Mouse (Mus musculus) 416B (cell line): Measurements from ENCODE around the gene Myzap.

Experiments
- DNase-seq: peaks from one replicate; pipeline ENCODE4 v3.0.0; 2011; ENCODE audit warnings: low read depth

Gene Myzap

GRCm38 (mm10) chr9:71544831-71545230, 47.3 kb downstream of the Myzap start:
- no peak for DNase-seq

GRCm38 (mm10) chr9:71543443-71544222, 48.5 kb downstream of the Myzap start:
- peak; percentile 71 for DNase-seq

- DNase-seq, result no peak
Observed at GRCm38 (mm10) chr9:71542292-71542691, 49.9 kb downstream of the Myzap start.

- DNase-seq, result peak; percentile 52
Observed at GRCm38 (mm10) chr9:71540739-71541138, 51.4 kb downstream of the Myzap start.

GRCm38 (mm10) chr9:71535730-71536129, 56.4 kb downstream of the Myzap start:
- no peak for DNase-seq

GRCm38 (mm10) chr9:71535036-71535435, 57.1 kb downstream of the Myzap start:
- DNase-seq, result no peak

GRCm38 (mm10) chr9:71529960-71530359, 62.2 kb downstream of the Myzap start:
- no peak for DNase-seq

- DNase-seq, result no peak
Observed at GRCm38 (mm10) chr9:71527438-71527837, 64.7 kb downstream of the Myzap start.

- no peak for DNase-seq
Observed at GRCm38 (mm10) chr9:71523901-71524300, 68.3 kb downstream of the Myzap start.

- DNase-seq, result no peak
Observed at GRCm38 (mm10) chr9:71519836-71520235, 72.3 kb downstream of the Myzap start.

GRCm38 (mm10) chr9:71517487-71517886, 74.7 kb downstream of the Myzap start:
- DNase-seq, result no peak

- DNase-seq, result peak; percentile 4
Observed at GRCm38 (mm10) chr9:71515862-71516261, 76.3 kb downstream of the Myzap start.

GRCm38 (mm10) chr9:71513566-71513965, 78.6 kb downstream of the Myzap start:
- DNase-seq, result no peak

GRCm38 (mm10) chr9:71512899-71513298, 79.3 kb downstream of the Myzap start:
- DNase-seq, result no peak

GRCm38 (mm10) chr9:71498391-71499182, 93.6 kb downstream of the Myzap start:
- DNase-seq, result no peak

- no peak for DNase-seq
Observed at GRCm38 (mm10) chr9:71496637-71497036, 95.5 kb downstream of the Myzap start.

GRCm38 (mm10) chr9:71493771-71494170, 98.4 kb downstream of the Myzap start:
- DNase-seq, result no peak

- no peak for DNase-seq
Observed at GRCm38 (mm10) chr9:71492296-71493025, 99.7 kb downstream of the Myzap start.

- DNase-seq, result no peak
Observed at GRCm38 (mm10) chr9:71490076-71490475, 102.1 kb downstream of the Myzap start.

GRCm38 (mm10) chr9:71486127-71486526, 106.0 kb downstream of the Myzap start:
- no peak for DNase-seq

- peak; percentile 93 for DNase-seq
Observed at GRCm38 (mm10) chr9:71485475-71486094, 106.6 kb downstream of the Myzap start, which contains the start of gene Polr2m. Gene Polr2m, minus strand, starts transcription at chr9:71485935.

- DNase-seq, result no peak
Observed at GRCm38 (mm10) chr9:71484871-71485474, 107.2 kb downstream of the Myzap start.
